Mouse (Mus musculus): ENCODE data around the gene Ift88. TPM values are rescaled to one million over a fixed set of nuclear protein-coding genes. Genes with fewer than 3 reads are reported as not detected.

Ift88 gene
- polyA plus RNA-seq (2012; rRNA removed) = 0.50 and 0.62 TPM in 2 replicates

DNA sequence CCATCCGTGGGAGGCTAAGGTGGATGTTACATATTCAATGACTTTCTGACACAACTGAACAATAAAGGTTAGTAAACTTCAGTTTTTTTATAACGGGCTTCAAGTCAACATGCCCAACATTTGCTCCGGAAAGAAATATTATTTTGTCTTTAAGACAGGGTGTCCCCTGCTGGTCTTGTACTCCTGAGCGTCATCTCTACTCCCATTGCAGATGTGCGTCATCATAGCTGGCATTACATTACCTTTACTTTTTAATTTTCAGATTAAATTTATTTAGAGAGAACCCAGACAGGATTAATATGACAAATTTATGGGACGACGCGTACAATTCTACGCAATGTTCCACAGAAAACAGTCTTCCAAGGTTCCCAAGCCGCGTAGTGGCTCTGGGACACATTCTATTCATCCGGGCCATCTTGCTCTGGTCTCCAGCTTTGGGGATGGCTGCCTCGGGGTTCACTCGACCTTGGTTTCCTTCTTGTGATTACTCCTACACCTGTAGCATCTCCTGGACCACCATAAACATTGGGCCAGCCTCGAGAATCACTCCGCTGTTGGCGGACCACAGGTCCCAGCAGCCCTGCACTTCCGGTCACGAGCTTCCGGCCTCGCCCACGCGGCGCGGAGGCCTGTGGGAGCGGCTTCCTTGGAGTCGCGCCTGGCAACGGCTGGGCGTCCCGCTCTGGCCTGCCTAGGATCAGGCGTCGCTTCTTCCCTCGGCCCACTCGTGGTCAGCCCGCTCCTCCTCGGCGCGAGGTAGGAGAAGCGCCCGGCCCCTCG is at the start of gene Ift88:
Ift88 (plus strand) TSS at position 631 of the 780 bp plus-strand sequence.
- Histone ChIP-seq H3K27ac (ENCODE audit: insufficient read depth, low read length) (no peak within 1 kb of the TSS; the same call in 1 of the 2 replicates), H3K4me3 (ENCODE audit: extremely low read depth, insufficient read depth, insufficient read length) (peak within 1 kb of the TSS; percentile 99), H3K27me3 (ENCODE audit: control insufficient read depth, insufficient read depth, low read length) (no peaks in the 10 kb centered on the region), H3K36me3 (ENCODE audit: control insufficient read depth, insufficient read depth, low read length) (no peaks in the 10 kb centered on the region), H3K4me1 (ENCODE audit: control insufficient read depth, insufficient read depth, insufficient read length) (no peaks in the 10 kb centered on the region)
- 3% methylated on average over 41 of the region's 42 CpGs for WGBS
- peak; percentile 59 to 85 for DNase-seq (ENCODE audit: low read depth in 1 of 2, low spot score in 2 of 2)
- TF ChIP-seq POLR2A (IDR thresholded peaks at IDR 0.05; ENCODE audit: low read depth, low read length) = peak; percentile 33
- TF ChIP-seq CTCF (IDR thresholded peaks at IDR 0.05; ENCODE audit: extremely low read depth, insufficient read depth, insufficient read length, insufficient replicate concordance) = no peak

DNA sequence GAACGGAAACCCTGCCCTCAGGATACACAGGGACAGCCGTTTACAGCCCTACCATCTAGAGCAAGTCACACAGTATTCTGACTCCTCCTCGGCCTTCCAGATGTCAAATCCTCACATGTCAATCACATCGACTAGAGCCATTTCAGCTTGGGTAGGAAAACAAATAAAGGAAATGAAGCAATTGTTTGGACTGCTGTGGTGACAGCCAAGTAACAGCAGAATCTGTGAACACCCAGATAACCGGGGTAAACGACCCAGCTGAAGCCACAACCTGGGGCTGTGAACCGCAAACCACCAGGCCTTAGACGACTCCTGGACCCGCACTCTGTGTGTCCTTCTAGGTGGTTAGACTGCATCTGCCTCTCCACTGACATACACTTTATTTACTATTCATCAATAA is 48.7 kb upstream of the Ift88 start:
- Histone ChIP-seq H3K4me1 (ENCODE audit: control insufficient read depth, insufficient read depth, insufficient read length) (no peaks in the 10 kb centered on the region), H3K27me3 (ENCODE audit: control insufficient read depth, insufficient read depth, low read length) (no peaks in the 10 kb centered on the region), H3K36me3 (ENCODE audit: control insufficient read depth, insufficient read depth, low read length) (peaks cover 2% of the 10 kb centered on the region; the same call in 1 of the 2 replicates), H3K27ac (ENCODE audit: insufficient read depth, low read length) (no peak overlapping the region), H3K4me3 (ENCODE audit: extremely low read depth, insufficient read depth, insufficient read length) (no peak overlapping the region)
- DNase-seq (ENCODE audit: low read depth in 1 of 2, low spot score in 2 of 2) = no peak
- 81% methylated on average over 9 of the region's 9 CpGs for WGBS
- TF ChIP-seq POLR2A (IDR thresholded peaks at IDR 0.05; ENCODE audit: low read depth, low read length) (no peak), CTCF (IDR thresholded peaks at IDR 0.05; ENCODE audit: extremely low read depth, insufficient read depth, insufficient read length, insufficient replicate concordance) (no peak)

DNA sequence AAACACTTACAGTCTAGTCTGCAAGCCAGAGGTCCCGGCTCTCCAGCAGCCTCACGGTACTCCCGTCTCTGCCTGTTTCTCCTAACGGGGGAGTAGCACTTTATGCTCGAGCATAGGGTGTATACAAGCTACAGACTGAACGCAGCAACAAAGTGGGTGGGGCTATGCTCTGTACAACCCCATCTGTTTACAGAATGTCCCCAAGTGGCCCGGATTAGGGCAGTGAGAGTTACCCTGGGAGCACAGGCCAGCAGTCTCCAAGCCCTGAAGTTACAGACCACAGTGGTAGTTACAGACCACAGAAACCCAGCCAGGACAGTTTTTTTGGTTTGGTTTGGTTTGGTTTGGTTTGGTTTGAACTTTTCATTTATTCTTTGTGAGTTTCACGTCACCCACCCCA is 47.8 kb upstream of the Ift88 start:
- Histone ChIP-seq H3K27ac (ENCODE audit: insufficient read depth, low read length) (no peak overlapping the region), H3K4me3 (ENCODE audit: extremely low read depth, insufficient read depth, insufficient read length) (no peak overlapping the region), H3K4me1 (ENCODE audit: control insufficient read depth, insufficient read depth, insufficient read length) (no peaks in the 10 kb centered on the region), H3K36me3 (ENCODE audit: control insufficient read depth, insufficient read depth, low read length) (peaks cover 3% of the 10 kb centered on the region; the same call in 1 of the 2 replicates), H3K27me3 (ENCODE audit: control insufficient read depth, insufficient read depth, low read length) (no peaks in the 10 kb centered on the region)
- DNase-seq (ENCODE audit: low read depth in 1 of 2, low spot score in 2 of 2) = no peak
- TF ChIP-seq POLR2A (IDR thresholded peaks at IDR 0.05; ENCODE audit: low read depth, low read length) (no peak), CTCF (IDR thresholded peaks at IDR 0.05; ENCODE audit: extremely low read depth, insufficient read depth, insufficient read length, insufficient replicate concordance) (no peak)
- WGBS = 89% methylated on average over 8 of the region's 8 CpGs

DNA sequence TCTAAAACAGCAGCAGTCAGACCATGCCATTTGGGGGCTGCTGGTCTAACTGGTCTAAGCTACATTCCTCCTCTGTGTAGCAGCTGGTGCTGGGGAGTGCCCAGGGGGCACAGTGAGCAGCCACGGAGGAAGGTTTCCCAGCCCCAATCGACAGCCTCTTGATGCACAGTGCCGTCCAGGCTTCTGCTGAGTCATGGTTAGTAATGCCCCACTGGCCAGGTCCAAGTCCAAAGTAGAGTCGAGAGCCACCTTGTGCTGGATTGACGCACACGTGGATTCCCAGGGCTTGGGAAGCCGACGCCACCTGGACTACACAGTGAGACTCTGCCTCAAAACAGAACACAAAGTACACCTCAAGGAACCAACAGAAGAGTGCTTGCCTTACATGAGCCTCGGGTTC is 46.9 kb upstream of the Ift88 start:
- DNase-seq (ENCODE audit: low read depth in 1 of 2, low spot score in 2 of 2) = no peak
- Histone ChIP-seq H3K4me1 (ENCODE audit: control insufficient read depth, insufficient read depth, insufficient read length) (no peaks in the 10 kb centered on the region), H3K4me3 (ENCODE audit: extremely low read depth, insufficient read depth, insufficient read length) (no peak overlapping the region), H3K27ac (ENCODE audit: insufficient read depth, low read length) (no peak overlapping the region), H3K27me3 (ENCODE audit: control insufficient read depth, insufficient read depth, low read length) (no peaks in the 10 kb centered on the region), H3K36me3 (ENCODE audit: control insufficient read depth, insufficient read depth, low read length) (peaks cover 3% of the 10 kb centered on the region; the same call in 1 of the 2 replicates)
- TF ChIP-seq POLR2A (IDR thresholded peaks at IDR 0.05; ENCODE audit: low read depth, low read length) (no peak), CTCF (IDR thresholded peaks at IDR 0.05; ENCODE audit: extremely low read depth, insufficient read depth, insufficient read length, insufficient replicate concordance) (no peak)
- 95% methylated on average over 9 of the region's 9 CpGs for WGBS

DNA sequence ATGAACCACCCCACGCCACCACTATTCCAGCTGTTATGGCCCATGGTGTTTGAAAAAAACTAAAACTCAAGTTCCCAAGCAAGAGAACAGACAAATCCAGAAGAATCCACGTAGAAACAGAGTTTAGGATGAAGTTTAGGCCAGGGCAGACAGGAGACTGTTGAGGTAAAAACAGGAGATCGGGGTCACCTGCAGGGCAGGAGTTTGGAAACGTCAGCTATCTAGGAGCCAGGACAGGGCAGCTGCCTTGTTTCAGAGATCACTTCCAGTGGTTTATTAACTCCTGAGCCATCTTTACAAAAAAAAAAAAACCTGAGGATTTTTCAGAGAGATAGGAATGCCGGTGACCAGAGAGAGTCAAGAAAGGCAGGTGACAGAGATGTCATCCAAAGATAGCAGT is 46.3 kb upstream of the Ift88 start:
- DNase-seq (ENCODE audit: low read depth in 1 of 2, low spot score in 2 of 2) = no peak
- no peaks in the 10 kb centered on the region for H3K27me3 ChIP-seq (ENCODE audit: control insufficient read depth, insufficient read depth, low read length)
- TF ChIP-seq CTCF (IDR thresholded peaks at IDR 0.05; ENCODE audit: extremely low read depth, insufficient read depth, insufficient read length, insufficient replicate concordance) (no peak), POLR2A (IDR thresholded peaks at IDR 0.05; ENCODE audit: low read depth, low read length) (no peak)
- no peak overlapping the region for H3K4me3 ChIP-seq (ENCODE audit: extremely low read depth, insufficient read depth, insufficient read length)
- no peaks in the 10 kb centered on the region for H3K4me1 ChIP-seq (ENCODE audit: control insufficient read depth, insufficient read depth, insufficient read length)
- H3K36me3 ChIP-seq (ENCODE audit: control insufficient read depth, insufficient read depth, low read length) = peaks cover 3% of the 10 kb centered on the region; the same call in 1 of the 2 replicates
- 89% methylated on average over 5 of the region's 5 CpGs for WGBS
- no peak overlapping the region for H3K27ac ChIP-seq (ENCODE audit: insufficient read depth, low read length)

DNA sequence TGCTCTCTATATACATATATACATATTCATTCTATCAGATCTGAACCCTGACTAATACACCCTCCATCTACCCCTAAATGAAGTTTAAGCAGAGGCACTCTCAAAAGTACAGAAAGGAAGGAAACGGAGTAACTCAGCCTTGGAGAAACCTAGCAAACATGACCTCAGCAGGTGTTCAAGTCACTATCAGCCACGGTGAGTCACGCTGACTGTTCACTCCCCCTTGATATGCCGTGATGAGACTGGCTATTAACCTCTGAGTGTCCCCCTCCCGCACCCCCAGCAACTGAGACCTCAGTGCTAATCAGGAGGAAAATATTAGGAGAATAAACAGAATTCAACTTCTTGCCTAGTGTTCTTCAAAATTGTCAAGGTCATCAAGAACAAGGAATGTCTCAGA is 38.2 kb upstream of the Ift88 start:
- no peak for TF ChIP-seq CTCF (IDR thresholded peaks at IDR 0.05; ENCODE audit: extremely low read depth, insufficient read depth, insufficient read length, insufficient replicate concordance)
- no peak for TF ChIP-seq POLR2A (IDR thresholded peaks at IDR 0.05; ENCODE audit: low read depth, low read length)
- Histone ChIP-seq H3K4me3 (ENCODE audit: extremely low read depth, insufficient read depth, insufficient read length) (no peak overlapping the region), H3K4me1 (ENCODE audit: control insufficient read depth, insufficient read depth, insufficient read length) (peaks cover 2% of the 10 kb centered on the region; the same call in 1 of the 2 replicates), H3K27me3 (ENCODE audit: control insufficient read depth, insufficient read depth, low read length) (no peaks in the 10 kb centered on the region), H3K27ac (ENCODE audit: insufficient read depth, low read length) (no peak overlapping the region), H3K36me3 (ENCODE audit: control insufficient read depth, insufficient read depth, low read length) (no peaks in the 10 kb centered on the region)
- 75% methylated on average over 5 of the region's 5 CpGs for WGBS
- DNase-seq (ENCODE audit: low read depth in 1 of 2, low spot score in 2 of 2) = no peak
